Mouse (Mus musculus) layer of hippocampus, postnatal 10 days (tissue): Measurements from ENCODE around the gene Gm17387. TPM values are rescaled to one million over a fixed set of nuclear protein-coding genes. Genes with fewer than 3 reads are reported as not detected.
"Not testable (repeated sequence)": the region's sequence is repeated elsewhere in the genome, so short reads cannot be mapped to it uniquely, and the experiment has no call there.

Experiments
- DNase-seq, 2 experiments: peaks; one replicate each; pipeline ENCODE4 v3.0.0; 2021; ENCODE audit warnings: low spot score in 2 of 2
- total RNA-seq, 2 experiments: library from RNA; stranded (reverse); gene quantifications; 2 replicates each; pipeline ENCODE4 v1.2.3; 2021

Gm17387 gene
- total RNA-seq, 2 experiments from 2014 or later, result not detected

- DNase-seq, result no peak
Observed at GRCm38 (mm10) chr7:141016707-141017697, 11.9 kb upstream of the Gm17387 start.

GRCm38 (mm10) chr7:141017824-141018223, 11.1 kb upstream of the Gm17387 start, which contains the start of gene Ifitm6:
Gene Ifitm6, minus strand, starts transcription at chr7:141017924.
- not testable (repeated sequence) for DNase-seq

DNA sequence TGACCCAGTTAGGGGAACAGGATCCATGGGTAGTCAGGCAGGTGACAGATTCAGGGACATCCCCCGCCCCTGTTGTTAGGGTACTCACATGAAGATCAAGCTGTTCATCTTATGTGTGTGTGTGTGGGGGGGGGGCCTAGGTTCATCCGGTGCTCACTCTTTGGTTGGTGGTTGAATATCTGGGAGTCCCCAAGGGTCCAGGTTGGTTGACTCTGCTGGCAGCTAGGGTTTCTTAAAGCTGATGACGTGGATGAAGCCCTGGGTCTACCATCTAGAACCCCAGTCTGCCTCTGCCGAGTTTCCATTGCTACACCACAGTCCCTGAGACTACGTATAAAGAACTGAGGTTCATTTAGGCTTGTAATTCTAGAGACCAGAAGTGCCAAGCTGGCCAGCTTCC, 9.9 kb upstream of the Gm17387 start:
- no peak for DNase-seq

DNA sequence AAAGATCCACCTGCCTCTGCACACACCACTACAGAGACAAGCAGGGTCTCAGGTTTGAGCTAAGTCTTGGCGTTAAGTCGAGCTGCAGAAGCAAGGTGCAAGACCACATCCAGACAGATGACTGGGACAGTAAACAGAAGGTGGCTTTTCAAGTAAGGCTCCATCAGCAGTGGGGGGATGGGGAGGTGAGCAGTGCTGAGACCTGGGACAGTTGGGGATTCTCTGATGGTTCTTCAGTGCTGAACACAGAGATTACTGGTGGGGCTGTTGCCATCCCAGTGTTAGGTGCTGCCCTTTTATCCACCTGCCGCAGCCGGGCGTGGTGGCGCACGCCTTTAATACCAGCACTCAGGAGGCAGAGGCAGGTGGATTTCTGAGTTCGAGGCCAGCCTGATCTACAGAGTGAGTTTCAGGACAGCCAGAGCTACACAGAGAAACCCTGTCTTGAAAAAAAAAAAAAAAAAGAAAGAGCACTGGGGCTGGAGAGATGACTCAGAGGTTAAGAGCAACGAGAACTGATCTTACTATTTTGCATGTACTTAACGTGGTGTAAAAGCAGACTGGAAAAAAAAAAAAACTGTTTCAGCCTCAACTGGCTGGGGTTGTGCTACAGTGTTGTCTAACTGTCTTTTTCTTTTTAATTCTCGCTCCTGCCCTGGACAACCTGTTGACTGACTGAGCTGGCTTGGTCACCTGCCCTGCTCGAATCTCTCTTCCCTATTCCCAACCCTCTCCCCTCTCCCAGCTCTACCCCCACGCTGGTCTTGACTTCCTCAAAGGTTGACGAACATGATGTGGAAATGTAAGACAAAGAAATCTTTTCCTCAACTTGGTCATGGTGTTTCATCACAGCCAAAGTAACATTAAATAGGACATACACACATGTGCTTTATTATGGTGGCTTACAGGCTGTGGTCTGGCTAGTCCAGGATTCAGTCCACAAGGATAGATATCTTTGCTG, 7.2 kb upstream of the Gm17387 start:
- no peak for DNase-seq

- peak in 1 of 2 experiments; percentile 6 for DNase-seq
Observed at GRCm38 (mm10) chr7:141024865-141025838, 3.8 kb upstream of the Gm17387 start.

DNA sequence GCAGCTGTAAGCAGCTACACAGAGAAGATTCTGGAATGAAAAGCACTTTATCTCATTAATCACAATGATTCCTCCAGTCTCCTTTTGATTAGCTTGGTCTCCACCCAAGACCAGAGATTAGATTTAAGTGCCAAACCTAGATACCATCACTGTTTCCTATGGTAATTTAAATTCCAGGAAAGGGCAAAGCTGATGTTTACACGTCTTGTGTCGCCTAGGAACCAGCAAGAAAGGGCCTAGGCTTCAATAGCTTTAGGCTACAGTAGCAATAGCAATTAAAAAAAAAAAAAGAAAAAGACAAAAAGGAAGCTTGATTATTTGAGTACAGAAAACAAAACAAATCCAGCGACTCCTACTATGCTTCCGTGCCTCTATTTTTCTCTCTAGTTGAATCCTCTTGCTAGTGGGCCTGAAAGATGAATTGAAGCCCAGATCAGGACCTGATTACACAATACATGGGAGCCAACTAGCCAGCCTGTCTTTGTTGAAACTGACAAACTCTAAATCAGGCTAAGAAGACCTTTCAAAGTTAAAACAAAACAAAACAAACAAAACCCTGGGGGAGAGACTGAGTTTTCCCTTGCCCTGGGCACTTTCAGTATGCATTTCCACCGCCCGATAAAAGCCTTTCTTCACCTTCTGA, 2.7 kb upstream of the Gm17387 start:
- no peak for DNase-seq

DNA sequence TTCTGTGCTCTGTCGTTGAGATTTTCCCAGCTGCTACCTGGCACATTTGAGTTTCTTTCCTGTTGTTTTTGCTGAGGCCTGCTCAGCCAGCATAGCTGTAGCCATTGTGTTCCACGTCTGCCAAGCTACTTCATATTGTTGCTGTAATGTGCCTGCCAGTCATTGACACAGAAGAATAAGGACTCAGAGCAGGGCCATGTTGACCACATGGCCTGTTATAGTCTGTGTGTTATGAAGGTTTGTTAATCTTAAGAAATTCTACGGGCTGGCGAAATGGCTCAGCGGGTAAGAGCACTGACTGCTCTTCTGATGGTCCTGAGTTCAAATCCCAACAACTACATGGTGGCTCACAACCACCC, 2.2 kb upstream of the Gm17387 start:
- DNase-seq, result no peak

DNA sequence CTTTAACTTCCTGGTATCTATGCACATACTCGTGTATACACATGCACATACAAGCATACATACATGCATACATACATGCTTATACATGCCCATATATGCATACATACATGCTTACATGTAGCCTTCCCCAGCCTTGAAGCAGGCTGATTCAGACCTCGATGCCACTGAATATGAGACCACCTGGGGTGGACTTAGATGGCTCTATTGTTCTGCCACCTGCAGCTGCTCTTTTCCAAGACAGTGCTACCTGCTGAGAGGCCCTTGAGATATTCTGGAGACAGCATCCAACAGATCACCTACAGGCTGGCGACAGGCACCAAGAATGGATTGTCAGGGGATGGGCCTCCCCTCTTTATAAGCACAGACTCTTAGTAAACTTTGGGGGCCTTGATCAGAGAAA, 1.5 kb downstream of the Gm17387 start:
- DNase-seq, result no peak

DNA sequence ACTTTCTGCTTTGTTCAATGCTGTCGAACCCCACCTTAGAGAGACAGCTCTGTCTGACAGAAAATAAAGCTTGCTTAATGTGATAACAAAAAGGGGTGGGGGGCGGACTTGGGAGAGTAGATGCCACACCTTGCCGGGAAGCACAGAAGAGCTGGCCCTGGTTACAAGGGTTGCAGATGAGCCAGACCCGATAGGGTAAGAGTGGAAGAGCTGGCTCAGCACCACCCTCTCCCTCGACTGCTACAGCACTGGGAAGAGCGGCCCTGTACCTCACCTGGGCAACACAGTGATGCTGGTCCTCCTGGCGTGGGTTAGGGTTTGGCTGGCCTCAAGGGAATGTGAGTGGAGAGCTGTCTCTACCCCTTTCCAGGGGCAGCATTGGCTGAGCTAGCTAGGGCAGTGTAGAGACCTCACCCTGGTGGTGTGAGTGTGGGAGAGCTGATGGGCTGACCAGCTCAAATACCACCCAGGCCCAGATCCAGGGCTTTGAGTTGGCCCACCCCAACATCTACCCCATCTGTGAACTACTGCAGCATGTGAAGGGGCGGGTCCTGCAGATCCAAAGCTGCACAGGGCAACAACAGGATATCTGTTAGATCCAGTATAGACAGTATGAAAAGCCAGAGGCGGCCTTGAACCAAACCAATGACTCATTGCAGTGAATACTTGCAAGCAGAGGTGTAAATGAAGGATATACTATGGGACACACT, 3.7 kb downstream of the Gm17387 start:
- DNase-seq, result no peak

DNA sequence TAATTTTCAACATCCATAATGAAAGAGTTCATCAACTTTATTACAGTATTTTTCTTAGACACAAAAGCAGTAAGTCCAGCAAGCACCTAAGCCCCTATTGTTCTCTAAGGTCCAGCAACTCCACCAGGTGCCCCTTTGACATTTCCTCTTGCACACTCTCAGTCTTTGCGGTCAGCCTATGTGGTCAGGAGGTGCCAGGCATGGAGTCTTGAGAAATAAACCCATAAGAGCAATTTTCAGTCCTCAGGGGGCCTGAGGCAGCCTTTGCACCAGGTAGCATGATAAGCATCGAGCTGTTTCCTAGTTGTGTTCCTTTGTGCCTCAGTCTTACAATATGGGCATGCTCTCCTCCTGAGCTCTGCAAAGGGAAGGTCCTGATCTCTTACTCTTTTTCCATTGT, 7.7 kb downstream of the Gm17387 start:
- not testable (repeated sequence) for DNase-seq

GRCm38 (mm10) chr7:141038090-141039032, 9.4 kb downstream of the Gm17387 start:
- DNase-seq, result no peak

GRCm38 (mm10) chr7:141039386-141040107, 10.6 kb downstream of the Gm17387 start:
- no peak for DNase-seq

DNA sequence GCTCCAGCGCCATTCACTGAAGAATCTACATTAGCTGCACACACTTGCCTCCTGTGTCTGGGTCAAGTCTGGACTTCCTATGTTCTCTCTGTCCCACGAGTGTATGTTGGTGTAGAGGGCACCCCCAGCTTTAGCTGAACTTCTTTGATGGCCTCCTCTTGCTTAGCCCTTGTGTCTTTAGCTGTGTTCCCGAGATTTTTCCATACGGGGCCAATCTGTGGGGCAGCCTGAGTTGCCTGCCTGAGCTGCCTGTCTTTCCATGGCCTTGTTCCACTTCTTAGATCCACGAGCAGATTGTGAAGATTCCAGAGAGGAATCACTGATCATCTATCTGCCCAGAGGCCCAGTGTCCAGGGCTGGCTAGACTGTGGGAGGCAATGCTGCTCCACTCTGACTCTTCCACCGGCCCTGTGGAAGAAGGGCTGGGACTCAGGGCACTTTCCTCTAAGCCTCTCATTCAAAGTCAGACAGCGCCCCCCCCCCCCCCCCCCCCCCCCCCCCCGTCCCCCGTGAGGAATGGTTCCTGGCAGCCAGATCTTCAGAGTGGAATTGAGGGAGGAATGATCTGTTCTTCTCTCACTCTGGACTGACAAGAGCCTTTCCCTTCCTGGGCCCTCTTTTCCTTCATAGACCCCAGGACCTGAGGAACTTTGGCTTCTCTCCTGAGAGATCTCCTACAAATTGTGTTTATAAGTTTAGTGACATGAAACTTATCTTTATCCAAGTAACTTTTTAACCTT, 12.1 kb downstream of the Gm17387 start:
- DNase-seq, result no peak

DNA sequence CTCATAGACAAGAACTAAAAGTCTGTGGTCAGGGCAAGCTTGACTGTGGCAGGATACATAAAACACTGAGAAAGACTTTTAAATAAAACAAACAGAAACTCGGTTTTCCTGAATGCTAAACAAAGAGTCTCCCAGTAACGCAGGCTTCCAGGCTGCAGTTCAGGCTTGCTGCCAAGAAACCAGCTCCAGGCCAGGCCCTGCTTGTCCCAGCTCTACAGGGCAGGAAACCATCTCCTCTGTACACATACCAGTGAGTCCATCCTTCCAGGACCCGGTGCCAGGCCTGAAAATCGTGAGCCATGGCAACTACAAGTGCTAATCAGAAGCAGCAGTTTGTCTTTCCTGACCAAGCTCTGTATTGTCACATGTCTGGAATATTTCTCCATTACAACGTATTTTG, 12.7 kb downstream of the Gm17387 start:
- DNase-seq, result peak; percentile 61 to 68

DNA sequence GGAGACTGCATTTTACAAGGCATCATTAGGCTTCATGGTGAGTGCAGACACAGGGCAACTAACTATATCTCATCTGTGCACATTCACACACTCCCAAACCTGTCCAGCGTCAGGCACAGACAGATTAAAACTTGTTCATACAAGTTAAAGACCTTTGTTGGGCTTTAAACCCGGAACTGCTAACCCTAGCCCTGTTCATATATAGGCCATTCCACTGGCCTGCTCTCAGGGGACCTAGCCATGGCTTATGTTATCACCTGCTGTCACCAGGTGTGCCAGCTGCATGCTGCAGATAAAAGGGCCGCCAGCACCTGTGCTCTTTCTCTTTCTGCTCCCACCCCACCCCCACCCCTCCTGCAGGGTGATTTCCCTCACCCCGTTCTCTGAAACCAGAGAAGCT, 13.6 kb downstream of the Gm17387 start:
- DNase-seq, result no peak

DNA sequence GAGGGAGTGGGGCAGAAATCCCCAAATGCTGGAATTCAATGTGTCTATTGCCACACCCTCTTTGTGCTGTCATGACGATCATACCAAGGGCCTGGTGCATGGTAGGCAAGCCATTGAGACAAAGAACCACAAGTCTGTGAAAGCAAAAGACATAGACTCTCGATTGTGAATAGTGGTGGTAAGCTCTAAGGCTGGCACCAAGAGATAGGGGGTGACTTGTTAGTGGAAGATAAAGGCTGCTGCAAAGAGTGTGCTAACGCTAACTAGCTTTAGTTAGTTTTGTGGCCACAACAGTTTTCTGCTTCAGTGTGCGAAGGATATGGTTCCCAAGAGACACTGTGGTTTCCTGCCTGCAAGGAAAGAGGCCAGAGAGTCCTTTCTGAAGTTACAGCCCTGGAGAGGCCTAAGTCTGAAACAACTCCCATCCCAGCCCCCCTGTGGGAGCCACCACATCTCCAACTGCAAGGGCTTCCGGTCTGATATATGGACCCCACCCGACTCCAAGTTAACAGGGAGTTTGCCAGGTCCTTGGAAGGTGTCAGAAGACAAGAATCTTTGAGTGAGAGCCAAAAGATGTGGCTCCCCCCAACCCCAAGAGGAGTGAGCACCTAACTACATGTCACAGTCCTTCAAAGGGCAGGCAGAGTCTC, 18.1 kb downstream of the Gm17387 start:
- no peak for DNase-seq
